Mouse (Mus musculus) layer of hippocampus, adult 9-10 months (tissue): ENCODE data around the gene Lcn10.
"Not testable (repeated sequence)": the region's sequence is repeated elsewhere in the genome, so short reads cannot be mapped to it uniquely, and the experiment has no call there.

Experiments used
- DNase-seq: peaks from one replicate; pipeline ENCODE4 v3.0.0; 2022; ENCODE audit warnings: low spot score

Gene Lcn10

GRCm38 (mm10) chr2:25706643-25707481, 24.3 kb downstream of the Lcn10 start, which contains the start of gene Bmyc:
Bmyc (plus strand) TSS chr2:25706739.
- DNase-seq, result peak; percentile 65

DNA sequence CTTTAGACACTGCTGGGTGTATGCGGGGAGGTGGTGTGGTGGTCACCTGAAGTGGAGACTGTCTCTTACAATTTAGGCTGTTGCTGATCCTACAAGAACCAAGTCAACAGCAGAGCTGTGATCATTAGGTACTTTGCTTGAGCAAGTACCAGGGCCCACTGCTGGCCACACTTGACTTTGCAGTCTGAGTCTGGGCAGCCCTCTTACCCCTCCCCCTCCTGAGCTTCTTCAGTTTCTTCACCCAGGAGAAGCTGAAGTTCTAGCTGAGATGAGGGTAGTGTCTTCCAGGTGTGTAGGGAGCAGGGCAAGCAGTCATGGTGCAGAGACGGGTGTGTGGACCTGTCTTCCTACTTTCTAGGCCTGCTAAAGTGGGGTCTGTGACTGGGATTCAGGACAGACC, 25.6 kb downstream of the Lcn10 start:
- peak; percentile 16 for DNase-seq

DNA sequence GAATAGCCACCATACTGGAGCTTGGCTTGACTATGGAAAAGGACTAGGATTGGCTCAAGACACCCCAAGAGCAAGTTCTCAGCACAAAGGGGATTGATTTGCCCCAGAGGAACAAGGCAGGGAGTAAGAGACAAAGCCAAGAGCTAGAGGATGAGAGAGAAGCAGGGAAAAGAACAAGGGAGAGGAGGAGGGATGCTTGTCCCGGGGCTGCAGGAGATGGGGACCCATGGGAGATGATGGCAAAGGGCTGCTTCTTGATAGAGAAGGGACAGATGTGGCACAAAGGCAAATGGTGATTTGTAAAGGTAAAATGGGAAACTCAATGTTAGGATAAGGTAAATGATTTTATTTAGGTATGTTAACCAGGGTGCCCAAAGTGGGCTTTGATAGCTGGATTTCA, 26.5 kb downstream of the Lcn10 start:
- not testable (repeated sequence) for DNase-seq

- DNase-seq, result not testable (repeated sequence)
These were observed 27.3 kb downstream of the Lcn10 start for GRCm38 (mm10) chr2:25709791-25710190.

DNA sequence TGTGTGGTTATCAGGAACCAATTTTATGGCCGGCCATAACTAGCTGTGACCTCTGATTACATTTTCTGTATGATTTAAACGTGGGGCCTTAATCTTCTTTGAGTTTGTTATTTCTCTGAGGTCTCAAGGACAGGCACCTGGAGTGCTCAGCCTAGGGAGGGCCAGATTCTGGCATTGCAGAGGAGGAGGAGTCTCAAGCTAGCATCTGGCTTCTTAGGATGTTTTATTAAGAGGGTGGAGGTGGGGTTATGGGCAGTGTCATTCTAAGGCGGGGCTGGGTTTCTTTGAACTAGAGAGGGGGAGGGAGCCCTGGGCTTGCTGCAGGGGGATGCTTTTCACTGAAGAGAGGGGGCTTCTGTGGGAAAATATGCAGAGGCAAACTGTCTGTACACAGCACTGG, 29.1 kb downstream of the Lcn10 start:
- DNase-seq, result not testable (repeated sequence)

- DNase-seq, result no peak
These were observed 34.7 kb downstream of the Lcn10 start for GRCm38 (mm10) chr2:25717222-25717621.

DNA sequence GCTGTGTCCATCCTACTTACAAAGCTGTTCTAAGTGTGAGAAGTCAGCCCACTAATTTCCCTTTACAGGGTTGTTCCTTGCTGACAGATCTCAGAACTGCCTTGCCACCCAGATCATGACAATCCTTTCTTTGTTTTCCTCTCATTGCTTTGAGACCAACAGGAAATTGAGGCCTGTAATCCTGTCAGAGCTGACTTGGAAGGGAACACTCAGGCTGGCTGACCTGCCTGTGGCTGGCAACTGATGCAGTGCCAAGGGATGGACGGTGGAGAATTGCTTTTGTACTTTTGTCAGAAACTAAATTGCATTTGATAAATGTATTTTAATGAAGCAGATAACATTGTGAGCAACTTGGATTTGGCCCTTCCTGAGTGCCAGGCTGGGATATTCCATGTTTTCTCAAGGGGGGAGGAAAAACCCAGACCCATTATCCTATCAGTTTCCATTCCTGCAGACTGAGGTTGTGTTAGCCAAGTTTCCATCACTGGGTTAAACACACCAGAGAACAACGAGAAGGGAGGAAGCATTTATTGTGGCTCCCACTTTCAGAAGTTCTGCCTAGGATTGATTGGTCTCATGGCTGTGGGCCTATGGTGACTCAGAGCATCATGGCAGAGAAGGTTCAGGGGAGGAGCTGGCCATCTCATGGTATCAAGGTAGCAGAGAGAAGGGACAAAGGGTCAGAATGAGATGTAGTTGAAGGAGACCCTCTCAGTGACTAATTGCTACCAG, 50.8 kb downstream of the Lcn10 start:
- no peak for DNase-seq
